Mouse (Mus musculus): Measurements from ENCODE around the gene Zfp771.

The Zfp771 gene

DNA sequence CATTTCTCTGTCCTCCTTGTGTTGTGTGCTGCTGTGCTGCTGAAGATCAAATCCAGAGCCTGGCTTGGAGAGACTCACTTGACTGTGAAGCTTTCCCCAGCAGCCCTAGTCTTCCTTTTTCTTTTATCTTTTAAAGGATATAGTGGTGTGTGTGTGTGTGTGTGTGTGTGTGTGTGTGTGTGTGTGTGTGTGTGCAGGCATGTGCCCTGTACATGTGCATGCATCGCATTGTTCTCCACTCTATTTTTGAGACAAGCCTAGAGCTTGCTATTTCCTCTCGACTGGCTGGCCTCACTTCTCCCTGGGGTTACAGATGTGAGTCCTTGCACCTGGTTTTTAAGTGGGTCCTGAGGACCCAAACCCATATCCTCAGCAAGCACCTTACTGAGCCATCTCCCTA is 38.1 kb downstream of the Zfp771 start:
- no peak for DNase-seq (ENCODE audit: low spot score in 2 of 2)

DNA sequence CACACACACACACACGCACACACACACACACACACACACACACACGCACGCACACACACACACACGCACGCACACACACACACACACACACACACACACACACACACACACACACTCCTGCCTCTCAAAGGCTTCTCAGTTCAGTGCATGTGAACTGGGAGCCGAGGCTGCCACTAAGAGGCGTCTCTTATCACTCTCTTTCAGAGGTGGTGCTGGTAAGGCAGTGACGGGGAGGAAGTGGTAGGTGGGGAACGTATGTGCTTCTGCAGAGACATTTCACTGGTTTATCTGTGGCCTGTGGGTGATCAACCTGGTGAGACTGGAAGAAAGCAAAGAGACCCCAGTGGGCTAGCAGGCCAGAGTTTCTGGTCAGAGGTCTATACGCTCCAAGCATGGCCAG is 41.1 kb downstream of the Zfp771 start:
- DNase-seq (ENCODE audit: low spot score in 2 of 2) = no peak

DNA sequence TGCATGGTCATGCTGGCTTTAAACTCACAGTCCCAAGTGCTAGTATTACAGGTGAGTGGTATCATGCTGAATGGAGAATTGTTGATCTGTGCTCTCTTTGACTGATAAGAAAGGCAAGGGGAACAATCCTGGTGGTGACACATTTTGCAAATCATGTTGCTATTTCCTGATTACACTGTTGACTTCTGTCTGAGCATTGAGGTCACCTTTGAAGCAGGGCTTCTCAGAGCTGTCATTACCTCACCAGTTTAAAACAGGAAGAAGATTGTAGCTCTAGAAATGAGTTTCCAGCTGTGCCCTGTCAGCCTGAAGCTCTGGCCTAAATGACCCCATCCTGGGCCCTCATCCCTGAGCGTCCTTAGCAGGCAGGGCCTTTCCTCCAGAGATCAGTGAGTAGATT is 43.9 kb downstream of the Zfp771 start:
- no peak for DNase-seq (ENCODE audit: low spot score in 2 of 2)

DNA sequence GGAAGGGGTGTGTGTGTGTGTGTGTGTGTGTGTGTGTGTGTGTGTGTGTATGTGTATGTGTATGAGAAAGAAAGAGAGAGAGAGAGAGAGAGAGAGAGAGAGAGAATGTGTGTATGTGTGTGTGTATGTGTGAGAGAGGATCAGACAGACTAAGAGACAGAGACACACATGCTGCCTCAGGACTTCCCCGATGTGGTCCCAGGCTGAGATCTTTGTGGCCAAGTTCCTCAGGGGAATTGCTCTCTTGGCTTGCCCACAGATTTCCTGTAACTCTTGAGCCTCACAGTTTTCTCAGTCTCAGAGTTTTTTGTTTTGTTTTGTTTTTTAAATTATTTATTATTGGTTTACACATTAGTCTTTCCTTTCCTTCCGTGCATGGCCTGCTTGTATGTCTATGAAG is 45.2 kb downstream of the Zfp771 start:
- DNase-seq (ENCODE audit: low spot score in 2 of 2) = no peak

DNA sequence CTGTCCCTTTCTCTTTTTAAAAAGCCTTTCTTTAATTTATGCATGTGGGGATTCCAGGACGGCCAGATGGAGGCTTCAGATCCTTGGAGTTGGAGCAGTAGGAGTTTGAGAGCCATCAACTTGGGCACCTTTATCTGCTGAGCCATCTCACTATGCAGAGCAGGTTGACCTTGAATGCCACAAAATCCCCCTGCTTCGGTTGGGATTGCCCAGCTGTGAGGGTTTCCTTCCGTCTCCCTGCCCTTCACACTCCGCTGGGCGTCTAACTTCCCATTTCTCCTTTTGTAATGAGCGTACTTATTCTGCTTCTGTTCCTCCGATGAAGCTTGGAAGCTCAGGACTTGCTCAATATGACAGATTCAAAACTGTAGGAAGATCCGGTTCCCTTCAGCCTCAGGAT is 46.1 kb downstream of the Zfp771 start:
- DNase-seq (ENCODE audit: low spot score in 2 of 2) = no peak

DNA sequence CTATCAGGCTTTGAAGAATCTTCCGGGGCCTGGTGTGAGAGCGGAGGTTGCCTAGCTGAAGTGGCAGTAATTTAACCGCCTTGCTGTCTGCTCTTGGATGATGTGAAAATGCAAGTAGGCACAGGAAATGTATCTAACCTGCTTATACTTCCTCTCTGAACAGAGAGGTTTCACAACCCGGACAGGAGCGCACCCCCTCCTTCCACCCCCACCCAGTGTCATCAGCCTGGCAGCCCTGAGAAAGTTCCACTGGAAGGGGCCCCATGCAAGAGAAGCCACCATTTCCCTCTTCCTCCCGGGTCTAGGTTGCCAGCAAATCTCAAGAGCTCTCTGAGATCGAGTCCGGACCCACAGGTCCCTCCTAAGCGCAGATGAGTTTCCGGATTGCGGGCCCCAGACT is 52.0 kb downstream of the Zfp771 start, which contains the start of gene Itgal:
Itgal (plus strand) TSS at position 163 of the 400 bp plus-strand sequence.
- DNase-seq (ENCODE audit: low spot score in 2 of 2) = no peak

DNA sequence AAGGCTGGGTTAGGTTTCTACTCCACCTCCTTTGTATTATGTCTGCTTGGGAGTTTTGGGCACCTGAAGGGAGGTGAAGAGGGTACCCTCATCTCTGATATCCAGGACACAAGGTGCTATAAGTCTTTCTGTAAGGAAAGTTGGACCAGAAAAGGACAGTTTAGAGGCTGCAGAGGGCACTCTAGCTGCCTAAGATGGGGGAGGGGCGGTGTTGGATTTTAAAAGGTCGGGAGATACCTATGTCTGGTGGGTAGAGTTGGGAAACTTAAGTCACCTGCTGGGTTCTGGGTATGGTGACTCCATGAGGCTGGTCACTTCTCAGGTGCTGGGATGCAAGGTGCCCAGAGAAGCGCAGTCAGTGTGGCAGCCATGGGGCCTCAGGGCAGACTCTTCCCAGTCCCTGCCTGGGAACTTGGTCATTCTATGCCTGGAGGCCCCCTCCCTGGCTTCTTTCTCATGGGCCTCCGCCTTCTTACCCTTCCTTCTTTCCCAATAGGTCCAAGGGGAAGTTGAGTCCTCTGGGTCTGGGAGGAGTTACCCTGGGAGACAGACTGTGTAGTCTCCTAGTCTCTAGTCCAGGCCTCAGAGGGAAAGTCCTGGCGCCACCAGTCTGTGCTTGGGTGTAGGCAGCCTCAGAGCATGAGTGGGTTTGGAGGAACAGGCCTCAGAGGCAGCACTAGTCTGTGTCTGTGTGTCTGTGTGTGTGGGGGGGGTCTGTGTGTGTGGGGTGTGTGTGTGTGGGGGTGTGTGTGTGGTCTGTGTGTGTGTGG is 52.9 kb downstream of the Zfp771 start:
- DNase-seq (ENCODE audit: low spot score in 2 of 2) = no peak

DNA sequence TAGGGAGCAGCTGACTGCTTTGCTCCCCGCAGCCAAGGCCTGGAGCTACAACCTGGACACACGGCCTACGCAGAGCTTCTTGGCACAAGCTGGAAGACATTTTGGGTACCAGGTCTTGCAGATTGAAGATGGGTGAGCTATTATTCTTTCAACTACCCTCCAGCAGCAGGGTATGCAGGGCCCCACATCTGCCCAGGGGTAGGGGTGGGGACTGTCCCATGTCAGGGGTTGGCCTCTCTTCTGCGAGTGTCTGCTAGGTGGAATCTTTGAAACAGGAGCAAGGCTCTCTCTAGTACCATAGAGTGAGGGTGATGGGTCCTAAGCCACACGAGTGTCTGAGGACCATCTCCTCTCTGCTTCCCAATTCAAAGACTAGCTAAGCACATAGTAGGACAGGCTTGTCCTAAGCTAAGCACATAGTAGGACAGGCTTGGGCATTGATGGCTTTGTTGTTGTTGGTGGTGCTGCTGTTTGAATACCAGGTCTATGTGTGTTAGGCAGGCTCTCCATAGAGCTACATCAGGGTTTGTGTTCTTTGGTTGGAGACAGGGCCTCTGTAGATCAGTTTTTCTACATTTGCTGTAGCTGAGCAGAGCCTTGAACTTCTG is 53.6 kb downstream of the Zfp771 start:
- DNase-seq (ENCODE audit: low spot score in 2 of 2) = no peak
